Mouse (Mus musculus): ENCODE data around the gene Prkab2. TPM values are rescaled to one million over a fixed set of nuclear protein-coding genes. Genes with fewer than 3 reads are reported as not detected.

Prkab2 gene
- polyA plus RNA-seq, 1 experiment from 2014 or later, result 8.3 TPM

DNA sequence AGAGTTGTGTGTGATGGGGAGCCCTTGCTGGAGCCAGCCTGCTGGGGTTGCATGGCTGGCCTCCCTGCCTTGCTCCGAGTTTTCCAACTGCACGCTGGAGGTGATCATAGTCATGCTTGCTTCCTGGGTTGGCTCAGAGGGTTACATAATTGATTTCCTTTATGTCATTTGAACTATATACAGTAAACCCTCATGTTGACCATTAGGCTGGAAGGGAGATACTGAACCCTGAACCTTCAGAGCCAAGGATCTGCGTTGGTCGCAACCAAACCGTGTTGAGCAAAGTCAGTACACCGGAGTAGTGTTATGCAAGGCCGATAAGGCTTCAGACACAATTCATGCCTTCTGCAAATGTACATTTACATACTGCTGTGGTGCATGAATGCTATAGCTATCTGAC is 30.1 kb upstream of the Prkab2 start:
- ATAC-seq (ENCODE audit: insufficient number of reproducible peaks, low FRiP score, low TSS enrichment, low read depth), result no peak
- Histone ChIP-seq H3K4me3 (replicated peaks) (peak overlapping the region; percentile 51), H3K4me1 (peaks cover 6% of the 10 kb centered on the region; the same call in 1 of the 2 replicates), H3K27ac (replicated peaks) (no peak overlapping the region), H3K9ac (no peak overlapping the region), H3K27me3 (no peaks in the 10 kb centered on the region), H3K9me3 (replicated peaks) (no peaks in the 10 kb centered on the region), H3K4me2 (replicated peaks) (peak overlapping the region; percentile 66), H3K36me3 (no peaks in the 10 kb centered on the region)
- WGBS, result 73% methylated on average over 7 of the region's 7 CpGs

DNA sequence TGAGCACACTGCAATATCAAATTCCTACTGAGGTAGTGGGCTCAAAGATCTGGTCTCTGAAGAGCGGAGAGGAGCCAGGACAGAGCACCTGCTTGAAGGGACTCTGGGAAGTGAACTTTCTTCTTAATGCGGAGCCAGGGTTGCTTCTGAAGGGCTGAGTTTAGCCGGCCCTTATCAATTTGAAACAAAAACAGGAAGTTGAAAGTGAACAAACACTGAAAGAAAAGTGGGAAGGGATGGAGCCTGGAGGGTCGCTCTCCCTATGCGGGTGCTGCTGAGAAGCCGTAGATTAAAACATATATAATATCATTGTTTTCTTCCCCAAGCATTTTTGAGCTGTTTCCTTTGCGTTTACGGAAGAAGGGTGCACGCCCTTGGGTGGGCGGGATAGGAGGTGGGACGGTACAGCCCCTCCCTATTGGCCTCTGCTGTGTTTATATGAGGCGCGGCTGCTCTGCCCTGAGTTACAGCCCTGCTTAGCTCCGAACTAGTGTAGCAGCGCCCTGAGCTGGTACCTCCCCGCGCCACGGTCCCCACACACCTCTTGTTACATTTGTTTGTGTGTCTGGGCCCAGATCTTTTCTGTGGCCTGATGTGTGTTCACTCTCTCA is 29.5 kb upstream of the Prkab2 start, which contains the start of gene Fmo5:
TSS of gene Fmo5 (plus strand) at position 414 of the 611 bp plus-strand sequence.
- WGBS, result 2% methylated on average over 18 of the region's 18 CpGs
- no peaks in the 10 kb centered on the region for H3K9me3 ChIP-seq (replicated peaks)
- peaks cover 6% of the 10 kb centered on the region; the same call in 1 of the 2 replicates for H3K4me1 ChIP-seq
- peak within 1 kb of the TSS; percentile 66 for H3K4me2 ChIP-seq (replicated peaks)
- H3K4me3 ChIP-seq (replicated peaks), result peak within 1 kb of the TSS; percentile 51
- H3K9ac ChIP-seq, result peak within 1 kb of the TSS; percentile 23; the same call in 1 of the 2 replicates
- H3K27me3 ChIP-seq, result no peaks in the 10 kb centered on the region
- no peaks in the 10 kb centered on the region for H3K36me3 ChIP-seq
- H3K27ac ChIP-seq (replicated peaks), result no peak within 1 kb of the TSS
- ATAC-seq (ENCODE audit: insufficient number of reproducible peaks, low FRiP score, low TSS enrichment, low read depth), result peak; percentile 76; the same call in 1 of the 2 replicates

DNA sequence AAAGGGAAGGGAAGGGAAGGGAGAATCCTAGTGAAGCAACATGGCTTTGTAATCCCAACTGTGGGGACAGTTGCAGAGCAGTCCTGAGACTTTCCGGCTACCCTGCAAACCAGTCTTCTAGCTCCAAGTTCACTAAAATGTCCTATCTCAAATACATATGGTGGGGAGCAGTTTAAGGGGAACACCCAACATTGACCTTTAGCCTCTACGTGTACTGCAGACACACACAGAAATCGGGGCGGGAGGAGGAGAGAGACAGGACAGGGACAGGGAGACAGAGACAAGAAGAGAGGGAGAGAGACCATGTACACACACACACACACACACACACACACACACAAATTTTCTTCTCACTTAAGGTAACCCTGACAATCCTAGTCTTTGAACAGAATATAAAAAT is 28.1 kb upstream of the Prkab2 start:
- H3K4me3 ChIP-seq (replicated peaks), result no peak overlapping the region
- WGBS, result 86% methylated on average over 4 of the region's 4 CpGs

DNA sequence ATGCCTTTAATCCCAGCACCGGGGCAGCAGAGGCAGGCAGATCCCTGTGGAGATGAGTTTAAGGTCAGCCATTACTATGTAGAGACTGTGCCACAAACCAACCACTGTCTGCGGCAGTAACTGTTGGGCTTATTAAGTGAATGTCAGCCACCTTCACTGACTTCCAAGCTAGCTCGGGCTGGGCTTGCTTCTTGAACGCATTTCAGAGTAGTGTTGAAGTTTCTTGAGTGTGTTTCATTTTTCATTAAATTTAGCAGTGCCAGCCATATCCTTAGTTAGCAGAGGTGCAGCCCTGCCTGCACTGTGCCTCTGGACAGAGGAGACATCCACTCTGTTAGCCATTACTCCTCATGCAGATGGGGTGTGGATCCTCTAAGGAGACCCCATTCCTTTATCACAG is 27.2 kb upstream of the Prkab2 start:
- Histone ChIP-seq H3K4me2 (replicated peaks) (no peak overlapping the region), H3K4me1 (peaks cover 6% of the 10 kb centered on the region; the same call in 1 of the 2 replicates), H3K9me3 (replicated peaks) (no peaks in the 10 kb centered on the region), H3K27me3 (no peaks in the 10 kb centered on the region), H3K36me3 (no peaks in the 10 kb centered on the region), H3K4me3 (replicated peaks) (no peak overlapping the region), H3K9ac (no peak overlapping the region), H3K27ac (replicated peaks) (no peak overlapping the region)
- 90% methylated on average over 4 of the region's 4 CpGs for WGBS
- no peak for ATAC-seq (ENCODE audit: insufficient number of reproducible peaks, low FRiP score, low TSS enrichment, low read depth)

More for the DNA sequence above, 28.1 kb upstream of the Prkab2 start:
- H3K4me2 ChIP-seq (replicated peaks), result no peak overlapping the region
- no peaks in the 10 kb centered on the region for H3K9me3 ChIP-seq (replicated peaks)
- H3K36me3 ChIP-seq, result no peaks in the 10 kb centered on the region
- H3K27ac ChIP-seq (replicated peaks), result no peak overlapping the region
- no peaks in the 10 kb centered on the region for H3K27me3 ChIP-seq
- H3K4me1 ChIP-seq, result peaks cover 6% of the 10 kb centered on the region; the same call in 1 of the 2 replicates
- ATAC-seq (ENCODE audit: insufficient number of reproducible peaks, low FRiP score, low TSS enrichment, low read depth), result no peak
- no peak overlapping the region for H3K9ac ChIP-seq

GRCm38 (mm10) chr3:97631258-97631860 is 26.6 kb upstream of the Prkab2 start:
- Histone ChIP-seq H3K27ac (replicated peaks) (no peak overlapping the region), H3K9me3 (replicated peaks) (no peaks in the 10 kb centered on the region)
- WGBS, result 83% methylated on average over 8 of the region's 8 CpGs

GRCm38 (mm10) chr3:97633456-97633855 is 24.5 kb upstream of the Prkab2 start:
- Histone ChIP-seq H3K9me3 (replicated peaks) (no peaks in the 10 kb centered on the region), H3K4me2 (replicated peaks) (no peak overlapping the region), H3K9ac (no peak overlapping the region), H3K36me3 (no peaks in the 10 kb centered on the region), H3K4me3 (replicated peaks) (no peak overlapping the region), H3K27me3 (no peaks in the 10 kb centered on the region), H3K27ac (replicated peaks) (no peak overlapping the region), H3K4me1 (peaks cover 6% of the 10 kb centered on the region; the same call in 1 of the 2 replicates)
- ATAC-seq (ENCODE audit: insufficient number of reproducible peaks, low FRiP score, low TSS enrichment, low read depth), result no peak
- WGBS, result 81% methylated on average over 4 of the region's 4 CpGs

More at GRCm38 (mm10) chr3:97631258-97631860, 26.6 kb upstream of the Prkab2 start:
- ATAC-seq (ENCODE audit: insufficient number of reproducible peaks, low FRiP score, low TSS enrichment, low read depth), result no peak
- Histone ChIP-seq H3K4me1 (peaks cover 6% of the 10 kb centered on the region; the same call in 1 of the 2 replicates), H3K4me3 (replicated peaks) (no peak overlapping the region), H3K36me3 (no peaks in the 10 kb centered on the region), H3K4me2 (replicated peaks) (no peak overlapping the region), H3K27me3 (no peaks in the 10 kb centered on the region), H3K9ac (no peak overlapping the region)

- H3K27ac ChIP-seq (replicated peaks), result peak overlapping the region; percentile 17; the same call in 1 of the 2 replicates
These were observed 23.7 kb upstream of the Prkab2 start for GRCm38 (mm10) chr3:97634288-97634761.

DNA sequence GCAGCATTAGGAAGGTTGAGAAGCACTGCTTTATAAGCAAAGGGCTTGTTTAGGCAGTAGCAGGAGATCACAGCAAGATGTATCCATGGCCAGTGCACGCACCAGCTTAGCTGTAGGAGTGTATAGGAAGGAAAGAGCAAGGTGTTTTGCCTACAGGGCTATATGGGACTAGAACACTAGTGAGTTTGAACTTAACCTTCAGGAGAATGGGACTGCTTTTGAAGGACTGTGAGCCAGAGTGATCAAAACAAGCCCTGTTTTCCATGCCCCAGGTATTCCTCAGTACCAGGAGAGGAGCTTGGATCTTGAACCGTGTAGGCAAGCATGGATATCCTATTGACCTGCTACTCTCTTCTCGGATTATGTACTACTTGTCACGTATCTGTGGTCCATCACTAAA is 16.6 kb upstream of the Prkab2 start:
- Histone ChIP-seq H3K4me2 (replicated peaks) (no peak overlapping the region), H3K9ac (no peak overlapping the region), H3K27ac (replicated peaks) (no peak overlapping the region), H3K36me3 (no peaks in the 10 kb centered on the region), H3K27me3 (no peaks in the 10 kb centered on the region), H3K4me3 (replicated peaks) (no peak overlapping the region), H3K4me1 (no peaks in the 10 kb centered on the region), H3K9me3 (replicated peaks) (no peaks in the 10 kb centered on the region)
- no peak for ATAC-seq (ENCODE audit: insufficient number of reproducible peaks, low FRiP score, low TSS enrichment, low read depth)
- 84% methylated on average over 4 of the region's 4 CpGs for WGBS

More at GRCm38 (mm10) chr3:97634288-97634761, 23.7 kb upstream of the Prkab2 start:
- Histone ChIP-seq H3K36me3 (no peaks in the 10 kb centered on the region), H3K4me3 (replicated peaks) (no peak overlapping the region), H3K4me1 (no peaks in the 10 kb centered on the region), H3K9ac (no peak overlapping the region), H3K27me3 (no peaks in the 10 kb centered on the region), H3K4me2 (replicated peaks) (no peak overlapping the region), H3K9me3 (replicated peaks) (no peaks in the 10 kb centered on the region)
- WGBS, result 30% methylated on average over 3 of the region's 3 CpGs
- ATAC-seq (ENCODE audit: insufficient number of reproducible peaks, low FRiP score, low TSS enrichment, low read depth), result no peak

- H3K4me2 ChIP-seq (replicated peaks), result no peak overlapping the region
- no peaks in the 10 kb centered on the region for H3K27me3 ChIP-seq
- H3K4me3 ChIP-seq (replicated peaks), result no peak overlapping the region
- H3K9me3 ChIP-seq (replicated peaks), result no peaks in the 10 kb centered on the region
- 81% methylated on average over 9 of the region's 9 CpGs for WGBS
- ATAC-seq (ENCODE audit: insufficient number of reproducible peaks, low FRiP score, low TSS enrichment, low read depth), result no peak
- H3K36me3 ChIP-seq, result no peaks in the 10 kb centered on the region
- no peak overlapping the region for H3K9ac ChIP-seq
- H3K27ac ChIP-seq (replicated peaks), result no peak overlapping the region
- no peaks in the 10 kb centered on the region for H3K4me1 ChIP-seq
These were observed 16.0 kb upstream of the Prkab2 start for GRCm38 (mm10) chr3:97642001-97642400.

DNA sequence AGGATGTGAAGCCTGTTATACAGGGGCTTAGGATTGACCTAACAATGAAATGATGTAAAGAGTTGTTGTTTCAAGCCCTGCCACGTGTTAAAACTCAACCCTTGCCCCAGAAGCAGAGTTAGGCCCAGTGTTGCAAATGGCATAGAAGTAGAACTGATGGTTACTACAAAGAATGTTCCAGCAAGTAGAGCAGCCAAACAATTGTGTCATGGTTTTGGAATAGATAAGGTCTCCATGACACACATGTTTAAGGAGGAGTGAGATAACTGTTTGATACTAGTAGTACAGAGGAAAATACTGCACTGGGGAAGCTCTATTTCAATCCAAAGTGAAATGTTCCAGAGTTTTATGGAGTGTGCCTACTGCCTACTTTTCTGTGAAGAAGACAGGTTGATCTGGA is 9.5 kb upstream of the Prkab2 start:
- no peaks in the 10 kb centered on the region for H3K9me3 ChIP-seq (replicated peaks)
- no peak overlapping the region for H3K4me2 ChIP-seq (replicated peaks)
- H3K4me3 ChIP-seq (replicated peaks), result no peak overlapping the region
- no peak overlapping the region for H3K27ac ChIP-seq (replicated peaks)
- ATAC-seq (ENCODE audit: insufficient number of reproducible peaks, low FRiP score, low TSS enrichment, low read depth), result no peak
- no peaks in the 10 kb centered on the region for H3K36me3 ChIP-seq
- no peaks in the 10 kb centered on the region for H3K27me3 ChIP-seq
- WGBS, result 38% methylated on average over 1 of the region's 1 CpGs
- no peaks in the 10 kb centered on the region for H3K4me1 ChIP-seq
- H3K9ac ChIP-seq, result no peak overlapping the region

- Histone ChIP-seq H3K4me2 (replicated peaks) (no peak overlapping the region), H3K9me3 (replicated peaks) (no peaks in the 10 kb centered on the region), H3K4me3 (replicated peaks) (no peak overlapping the region), H3K27ac (replicated peaks) (no peak overlapping the region), H3K27me3 (no peaks in the 10 kb centered on the region), H3K36me3 (no peaks in the 10 kb centered on the region), H3K4me1 (no peaks in the 10 kb centered on the region), H3K9ac (no peak overlapping the region)
- no peak for ATAC-seq (ENCODE audit: insufficient number of reproducible peaks, low FRiP score, low TSS enrichment, low read depth)
- 71% methylated on average over 3 of the region's 3 CpGs for WGBS
These were observed 9.0 kb upstream of the Prkab2 start for GRCm38 (mm10) chr3:97649022-97649421.
